Mouse (Mus musculus): Measurements from ENCODE around the gene Sh3d21. TPM values are rescaled to one million over a fixed set of nuclear protein-coding genes. Genes with fewer than 3 reads are reported as not detected.

Gene Sh3d21
- total and polyA plus RNA-seq, 3 experiments: 0.31 to 1.3 TPM; not detected in 1

DNA sequence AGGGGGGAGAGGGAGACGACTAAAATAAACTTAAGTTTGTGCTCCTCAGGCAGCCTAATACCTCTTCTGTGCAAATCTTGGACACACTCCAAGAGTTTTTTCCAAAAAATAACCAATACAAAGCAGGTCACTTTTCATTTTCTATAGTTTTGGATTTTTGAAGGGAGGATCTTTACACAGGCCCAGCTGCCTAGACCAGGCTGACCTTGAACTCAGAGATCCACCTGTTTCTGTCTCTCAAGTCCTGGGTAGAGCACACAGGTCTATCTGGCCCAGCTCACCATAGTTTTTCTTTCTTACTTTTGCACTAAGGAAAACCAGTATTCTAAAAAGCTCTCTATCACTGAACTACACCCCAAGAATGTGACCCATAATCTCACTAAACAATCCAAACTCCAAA is 36.7 kb upstream of the Sh3d21 start:
- no peak overlapping the region; the same call in 1 of the 2 replicates for H3K27ac ChIP-seq (ENCODE audit: control insufficient read depth, low read depth, low read length)

DNA sequence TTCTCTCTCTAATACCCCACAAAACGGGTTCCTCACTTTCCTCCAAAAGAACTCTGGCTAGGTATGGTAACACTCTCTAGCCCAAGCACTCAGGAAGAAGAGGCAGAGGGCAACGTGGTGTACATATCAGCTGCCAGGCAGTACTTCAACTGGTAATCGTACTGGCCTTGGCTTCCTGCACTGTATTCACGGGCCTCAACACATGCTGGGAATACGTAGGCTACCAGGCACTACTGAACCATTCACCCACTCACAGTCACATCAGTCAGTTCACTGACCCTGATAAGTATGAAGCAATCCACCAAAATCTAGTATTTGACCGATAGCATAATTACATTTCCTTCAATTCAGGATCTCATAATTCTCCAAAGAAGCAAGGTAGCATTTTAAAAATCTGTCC is 36.3 kb upstream of the Sh3d21 start:
- Histone ChIP-seq H3K4me1 (ENCODE audit: control insufficient read depth in 1 of 2, insufficient read depth in 2 of 2, low read length in 2 of 2) (peaks cover 15 to 28% of the 10 kb centered on the region in 2 experiments), H3K9ac (ENCODE audit: control insufficient read depth, low read depth, low read length, poor library complexity, severe bottlenecking) (peak overlapping the region; percentile 93)
- TF ChIP-seq USF2 (IDR thresholded peaks at IDR 0.05; ENCODE audit: borderline replicate concordance in 1 of 2, insufficient read depth in 1 of 2, low read depth in 1 of 2, low read length in 2 of 2): no peak
- peak; percentile 58; the same call in 1 of the 2 replicates for TF ChIP-seq MXI1 (IDR thresholded peaks at IDR 0.05; ENCODE audit: low read depth, low read length)
- TF ChIP-seq MAX (IDR thresholded peaks at IDR 0.05; ENCODE audit: low read length): no peak
- no peak for TF ChIP-seq CTCF (IDR thresholded peaks at IDR 0.05 in 2 of 3, conservative IDR thresholded peaks at IDR 0.05 in 1 of 3; ENCODE audit: control insufficient read depth in 1 of 3, insufficient read depth in 1 of 3, low read depth in 2 of 3, low read length in 3 of 3, poor library complexity in 1 of 3, severe bottlenecking in 1 of 3)
- TF ChIP-seq ZNF384 (IDR thresholded peaks at IDR 0.05; ENCODE audit: low read depth, low read length): no peak
- TF ChIP-seq BHLHE40 (IDR thresholded peaks at IDR 0.05; ENCODE audit: borderline replicate concordance, low read depth, low read length): no peak
- no peak for TF ChIP-seq MAZ (IDR thresholded peaks at IDR 0.05; ENCODE audit: low read depth, low read length)

More for the DNA sequence above, 36.7 kb upstream of the Sh3d21 start:
- H3K27me3 ChIP-seq (ENCODE audit: control insufficient read depth in 1 of 2, insufficient read depth in 2 of 2, low read length in 2 of 2): no peaks in the 10 kb centered on the region
- H3K79me2 ChIP-seq (ENCODE audit: control insufficient read depth, insufficient read depth, low read length, poor library complexity): peaks cover 70% of the 10 kb centered on the region
- peaks cover 28 to 41% of the 10 kb centered on the region in 2 experiments for H3K36me3 ChIP-seq (ENCODE audit: control insufficient read depth in 1 of 2, insufficient read depth in 2 of 2, low read length in 2 of 2)
- H3K9ac ChIP-seq (ENCODE audit: control insufficient read depth, low read depth, low read length, poor library complexity, severe bottlenecking): peak overlapping the region; percentile 93
- peak; percentile 41 for DNase-seq (ENCODE audit: low read depth, low spot score)
- H3K9me3 ChIP-seq (replicated peaks; ENCODE audit: insufficient read depth, low read length): no peaks in the 10 kb centered on the region
- peak overlapping the region; percentile 90 to 95 for H3K4me3 ChIP-seq (ENCODE audit: control insufficient read depth in 1 of 2, insufficient read depth in 1 of 2, low read depth in 2 of 2, low read length in 2 of 2)
- no peak for TF ChIP-seq POLR2AphosphoS5 (IDR thresholded peaks at IDR 0.05; ENCODE audit: borderline replicate concordance, low read depth, low read length)
- TF ChIP-seq POLR2A (IDR thresholded peaks at IDR 0.05; ENCODE audit: control insufficient read depth in 1 of 2, insufficient read depth in 1 of 2, low read depth in 1 of 2, low read length in 2 of 2, poor library complexity in 1 of 2): no peak
- TF ChIP-seq UBTF (IDR thresholded peaks at IDR 0.05; ENCODE audit: borderline replicate concordance, insufficient read depth, low read depth, low read length): no peak
- no peak for TF ChIP-seq MAX (IDR thresholded peaks at IDR 0.05; ENCODE audit: low read length)
- TF ChIP-seq EP300 (IDR thresholded peaks at IDR 0.05; ENCODE audit: low read depth in 1 of 2, low read length in 2 of 2): no peak
- no peak for TF ChIP-seq TBP (IDR thresholded peaks at IDR 0.05; ENCODE audit: low read depth, low read length)
- TF ChIP-seq KAT2A (conservative IDR thresholded peaks at IDR 0.05; ENCODE audit: low read depth, low read length): no peak
- TF ChIP-seq MAFK (IDR thresholded peaks at IDR 0.05; ENCODE audit: borderline replicate concordance, low read depth, low read length): no peak
- TF ChIP-seq POLR2AphosphoS2 (IDR thresholded peaks at IDR 0.05; ENCODE audit: low read length): no peak; the same call in 1 of the 2 replicates
- TF ChIP-seq ETS1 (IDR thresholded peaks at IDR 0.05; ENCODE audit: low read depth, low read length): no peak
- TF ChIP-seq MXI1 (IDR thresholded peaks at IDR 0.05; ENCODE audit: low read depth, low read length): no peak
- TF ChIP-seq MEF2A (IDR thresholded peaks at IDR 0.05; ENCODE audit: extremely low read depth, insufficient replicate concordance, low read depth, low read length, poor library complexity, severe bottlenecking): no peak
- TF ChIP-seq SIN3A (IDR thresholded peaks at IDR 0.05; ENCODE audit: low read length): no peak
- TF ChIP-seq ELF1 (IDR thresholded peaks at IDR 0.05; ENCODE audit: low read depth, low read length): no peak
- no peak for TF ChIP-seq ZNF384 (IDR thresholded peaks at IDR 0.05; ENCODE audit: low read depth, low read length)
- TF ChIP-seq CHD1 (IDR thresholded peaks at IDR 0.05; ENCODE audit: low read depth, low read length): no peak
- TF ChIP-seq CTCF (IDR thresholded peaks at IDR 0.05 in 2 of 3, conservative IDR thresholded peaks at IDR 0.05 in 1 of 3; ENCODE audit: control insufficient read depth in 1 of 3, insufficient read depth in 1 of 3, low read depth in 2 of 3, low read length in 3 of 3, poor library complexity in 1 of 3, severe bottlenecking in 1 of 3): no peak
- TF ChIP-seq TCF12 (IDR thresholded peaks at IDR 0.05; ENCODE audit: low read depth, low read length): no peak
- no peak for TF ChIP-seq USF2 (IDR thresholded peaks at IDR 0.05; ENCODE audit: borderline replicate concordance in 1 of 2, insufficient read depth in 1 of 2, low read depth in 1 of 2, low read length in 2 of 2)
- TF ChIP-seq HCFC1 (IDR thresholded peaks at IDR 0.05; ENCODE audit: low read depth, low read length): no peak
- H3K4me1 ChIP-seq (ENCODE audit: control insufficient read depth in 1 of 2, insufficient read depth in 2 of 2, low read length in 2 of 2): peaks cover 15 to 28% of the 10 kb centered on the region in 2 experiments

More for the DNA sequence above, 36.3 kb upstream of the Sh3d21 start:
- peak overlapping the region; percentile 90 to 95 for H3K4me3 ChIP-seq (ENCODE audit: control insufficient read depth in 1 of 2, insufficient read depth in 1 of 2, low read depth in 2 of 2, low read length in 2 of 2)
- no peaks in the 10 kb centered on the region for H3K27me3 ChIP-seq (ENCODE audit: control insufficient read depth in 1 of 2, insufficient read depth in 2 of 2, low read length in 2 of 2)
- H3K79me2 ChIP-seq (ENCODE audit: control insufficient read depth, insufficient read depth, low read length, poor library complexity): peaks cover 75% of the 10 kb centered on the region
- DNase-seq (ENCODE audit: low read depth, low spot score): peak; percentile 49
- no peaks in the 10 kb centered on the region for H3K9me3 ChIP-seq (replicated peaks; ENCODE audit: insufficient read depth, low read length)
- H3K27ac ChIP-seq (ENCODE audit: control insufficient read depth, low read depth, low read length): no peak overlapping the region
- H3K36me3 ChIP-seq (ENCODE audit: control insufficient read depth in 1 of 2, insufficient read depth in 2 of 2, low read length in 2 of 2): peaks cover 32 to 41% of the 10 kb centered on the region in 2 experiments
